Mouse (Mus musculus) gastrocnemius, adult 2 months (tissue): ENCODE results near the gene Zfp366. TPM values are rescaled to one million over a fixed set of nuclear protein-coding genes. Genes with fewer than 3 reads are reported as not detected.

Experiments
- DNase-seq: peaks from one replicate; pipeline ENCODE4 v3.0.0; 2022
- H3K27ac ChIP-seq: fragments of 200-600 bp; 2 replicates; pipeline ENCODE4 v1.8.1; 2022; ENCODE audit warnings: mild to moderate bottlenecking
- H3K4me3 ChIP-seq: fragments of 200-600 bp; 2 replicates; pipeline ENCODE4 v1.8.1; 2022; ENCODE audit warnings: mild to moderate bottlenecking, moderate library complexity
- CTCF ChIP-seq: fragments of 200-600 bp; IDR thresholded peaks from 2 replicates; pipeline ENCODE4 v1.8.1; 2022; ENCODE audit warnings: antibody characterized with exemption, mild to moderate bottlenecking, moderate library complexity
- intact Hi-C: fragments of 180-260 bp; cut with DNase I; formaldehyde crosslinking; loops from one replicate; pipeline ENCODE4 v1.15.1; 2025
- long read RNA-seq, 2 experiments: library from polyadenylated mRNA; stranded (forward); transcript quantifications; one replicate each; pipeline ENCODE4 v2.0.0; 2021
- total RNA-seq, 2 experiments: library from RNA; stranded (reverse); gene quantifications; 2 replicates each; pipeline ENCODE4 v1.2.3; 2021

Zfp366 gene
- total RNA-seq = 1 to 10 TPM; 3.1 to 7.8 TPM
- long read RNA-seq, experiment 1, full-length matches to known transcripts = 1 of 2 reads
- long read RNA-seq, experiment 1, partial matches to known transcripts = 1 of 2 reads
- long read RNA-seq, experiment 1, other reads (novel, unspliced or antisense) = 0 of 2 reads
- long read RNA-seq, experiment 2 = 0 reads

- 0 out of 2 replicates have a peak, but pooled peaks have one; percentile 4 for TF ChIP-seq CTCF
- peak; percentile 28 for DNase-seq
- intact Hi-C loops = no loop called here
- Histone ChIP-seq H3K4me3 (peak within 1 kb of the TSS; percentile 69), H3K27ac (peak within 1 kb of the TSS; percentile 89)
Observed at GRCm38 (mm10) chr13:99184155-99184886, at the start of gene Zfp366. TSS of gene Zfp366 (plus strand) at chr13:99184823.

GRCm38 (mm10) chr13:99138351-99139255 is 46.0 kb upstream of the Zfp366 start:
- no peak overlapping the region for H3K4me3 ChIP-seq
- TF ChIP-seq CTCF = no peak
- intact Hi-C loops = no loop called here
- DNase-seq = no peak
- peak overlapping the region; percentile 58 for H3K27ac ChIP-seq

GRCm38 (mm10) chr13:99146355-99146871 is 38.2 kb upstream of the Zfp366 start:
- Histone ChIP-seq H3K27ac (no peak overlapping the region), H3K4me3 (no peak overlapping the region)
- intact Hi-C loops = no loop called here
- no peak for TF ChIP-seq CTCF
- no peak for DNase-seq

- intact Hi-C loops = no loop called here
- no peak for TF ChIP-seq CTCF
- H3K27ac ChIP-seq = no peak overlapping the region
- H3K4me3 ChIP-seq = no peak overlapping the region
- DNase-seq = no peak
Observed at GRCm38 (mm10) chr13:99147645-99148111, 36.9 kb upstream of the Zfp366 start.

- Histone ChIP-seq H3K27ac (no peak overlapping the region), H3K4me3 (no peak overlapping the region)
- intact Hi-C loops = no loop called here
- no peak for TF ChIP-seq CTCF
- no peak for DNase-seq
Observed at GRCm38 (mm10) chr13:99149551-99150305, 34.9 kb upstream of the Zfp366 start.

- TF ChIP-seq CTCF = no peak
- no peak for DNase-seq
- Histone ChIP-seq H3K4me3 (no peak overlapping the region), H3K27ac (no peak overlapping the region)
- intact Hi-C loops = no loop called here
Observed at GRCm38 (mm10) chr13:99150626-99151025, 34.0 kb upstream of the Zfp366 start.

- Histone ChIP-seq H3K27ac (no peak overlapping the region), H3K4me3 (no peak overlapping the region)
- DNase-seq = no peak
- intact Hi-C loops = no loop called here
- no peak for TF ChIP-seq CTCF
Observed at GRCm38 (mm10) chr13:99151121-99151520, 33.5 kb upstream of the Zfp366 start.

GRCm38 (mm10) chr13:99152305-99152930 is 32.2 kb upstream of the Zfp366 start:
- peak overlapping the region; percentile 32 for H3K4me3 ChIP-seq
- peak overlapping the region; percentile 9; the same call in 1 of the 2 replicates for H3K27ac ChIP-seq
- TF ChIP-seq CTCF = peak; percentile 48
- DNase-seq = peak; percentile 55
- intact Hi-C loops = no loop called here

- DNase-seq = no peak
- no peak for TF ChIP-seq CTCF
- intact Hi-C loops = no loop called here
- Histone ChIP-seq H3K27ac (no peak overlapping the region), H3K4me3 (no peak overlapping the region)
Observed at GRCm38 (mm10) chr13:99157709-99158108, 26.9 kb upstream of the Zfp366 start.

GRCm38 (mm10) chr13:99158773-99159172 is 25.9 kb upstream of the Zfp366 start:
- intact Hi-C loops = no loop called here
- Histone ChIP-seq H3K27ac (no peak overlapping the region), H3K4me3 (no peak overlapping the region)
- no peak for DNase-seq
- TF ChIP-seq CTCF = no peak

- Histone ChIP-seq H3K4me3 (no peak overlapping the region), H3K27ac (peak overlapping the region; percentile 46)
- no peak for DNase-seq
- no peak for TF ChIP-seq CTCF
- intact Hi-C loops = no loop called here
Observed at GRCm38 (mm10) chr13:99163071-99163470, 21.6 kb upstream of the Zfp366 start.
